Comparison of ENCODE assay signal across 27 mouse cellular contexts in genomic region chr14:118212188-118212804, GRCm38 (mm10). TPM values are rescaled to one million over a fixed set of nuclear protein-coding genes. Genes with fewer than 3 reads are reported as not detected.
DNase-seq lines count a peak whose midpoint lies in the region; ATAC-seq lines count a peak whose summit lies in the region.
"Had no signal": no experiment of that assay in that cellular context is flagged by ENCODE, and none has a peak within 500 bp of the region (broad histone marks: within the 10 kb centered on the region; RNA-seq: fewer than 3 reads in every experiment).

No protein-coding gene starts in this region.

- peaks cover 58% of the 10 kb centered on the region for H3K27me3 ChIP-seq in forebrain, embryonic 12.5 days
- H3K27me3 ChIP-seq in forebrain, embryonic 10.5 days (ENCODE audit: poor library complexity, severe bottlenecking): peaks cover 71% of the 10 kb centered on the region
- H3K27me3 ChIP-seq in forebrain, embryonic 15.5 days: peaks cover 22% of the 10 kb centered on the region; the same call in 1 of the 2 replicates

- ATAC-seq in forebrain, embryonic 12.5 days (ENCODE audit: low FRiP score): peak; percentile 57; the same call in 1 of the 2 replicates
- ATAC-seq in forebrain, embryonic 15.5 days (replicated peaks): peak; percentile 58; the same call in 1 of the 2 replicates
- ATAC-seq: activated CD4-positive, CD25-positive, alpha-beta regulatory T cell, adult 4 months; CD4-positive, CD25-positive, alpha-beta regulatory T cell, adult 4 months had no signal

- 56% methylated on average over 15 of the region's 15 CpGs for WGBS in forebrain, embryonic 12.5 days
- 76% methylated on average over 15 of the region's 15 CpGs for WGBS in forebrain, embryonic 10.5 days
- WGBS in forebrain, embryonic 15.5 days: 34% methylated on average over 15 of the region's 15 CpGs

- no peak for DNase-seq in forebrain, embryonic 10.5 days (ENCODE audit: extremely low spot score, low spot score)
- peak; percentile 71 for DNase-seq in retina, postnatal 1 day
- no peak for DNase-seq in retina, embryonic 14.5 days (ENCODE audit: low spot score)
- DNase-seq in ovary, postnatal 10 days (ENCODE audit: low spot score): no peak
- no peak for DNase-seq in adipocyte (ENCODE audit: low spot score)
- DNase-seq: adrenal gland, adult 2 months; adrenal gland, postnatal 25 days; B cell, adult 2 months; cerebellum, adult 2 months; cerebellum, postnatal 10 days; gastrocnemius, adult 2 months; gastrocnemius, postnatal 25 days; heart, postnatal 36 days; kidney, adult 11 months had no signal

- H3K4me3 ChIP-seq in forebrain, embryonic 12.5 days (replicated peaks): no peak overlapping the region
- H3K4me3 ChIP-seq in forebrain, embryonic 10.5 days: no peak overlapping the region
- no peak overlapping the region for H3K4me3 ChIP-seq in forebrain, embryonic 15.5 days
- H3K4me3 ChIP-seq: embryonic facial prominence, embryonic 10.5 days; erythroblast, embryonic 14.5 days; gastrocnemius, adult 2 months; heart, embryonic 12.5 days; hindbrain, embryonic 15.5 days had no signal

- 0 out of 2 replicates have a peak, but pooled peaks cover 5% of the 10 kb centered on the region for H3K4me1 ChIP-seq in forebrain, embryonic 12.5 days
- peaks cover 9% of the 10 kb centered on the region; the same call in 1 of the 2 replicates for H3K4me1 ChIP-seq in forebrain, embryonic 10.5 days
- 0 out of 2 replicates have a peak, but pooled peaks cover 7% of the 10 kb centered on the region for H3K4me1 ChIP-seq in forebrain, embryonic 15.5 days
- H3K4me1 ChIP-seq: embryonic facial prominence, embryonic 10.5 days; heart, embryonic 12.5 days; hindbrain, embryonic 15.5 days had no signal

- H3K4me2 ChIP-seq in forebrain, embryonic 12.5 days: no peak overlapping the region
- H3K4me2 ChIP-seq in forebrain, embryonic 15.5 days (replicated peaks): no peak overlapping the region
- H3K4me2 ChIP-seq: heart, embryonic 12.5 days; hindbrain, embryonic 15.5 days had no signal

- H3K27ac ChIP-seq in forebrain, embryonic 12.5 days: no peak overlapping the region
- H3K27ac ChIP-seq in forebrain, embryonic 10.5 days: no peak overlapping the region
- no peak overlapping the region for H3K27ac ChIP-seq in forebrain, embryonic 15.5 days (replicated peaks)
- H3K27ac ChIP-seq: embryonic facial prominence, embryonic 10.5 days; gastrocnemius, adult 2 months; hindbrain, embryonic 15.5 days had no signal

- no peaks in the 10 kb centered on the region for H3K36me3 ChIP-seq in forebrain, embryonic 12.5 days (replicated peaks)
- H3K36me3 ChIP-seq in forebrain, embryonic 10.5 days (replicated peaks): no peaks in the 10 kb centered on the region
- H3K36me3 ChIP-seq in forebrain, embryonic 15.5 days: no peaks in the 10 kb centered on the region
- H3K36me3 ChIP-seq: embryonic facial prominence, embryonic 10.5 days; G1E; heart, embryonic 12.5 days; hindbrain, embryonic 15.5 days had no signal

- H3K9me3 ChIP-seq in forebrain, embryonic 12.5 days: no peaks in the 10 kb centered on the region
- H3K9me3 ChIP-seq in forebrain, embryonic 10.5 days: peaks cover 4% of the 10 kb centered on the region
- H3K9me3 ChIP-seq in forebrain, embryonic 15.5 days: no peaks in the 10 kb centered on the region
- H3K9me3 ChIP-seq: embryonic facial prominence, embryonic 10.5 days; hindbrain, embryonic 15.5 days had no signal

- H3K9ac ChIP-seq in forebrain, embryonic 12.5 days: no peak overlapping the region
- H3K9ac ChIP-seq in forebrain, embryonic 15.5 days (replicated peaks): no peak overlapping the region
- H3K9ac ChIP-seq: heart, embryonic 12.5 days; hindbrain, embryonic 15.5 days had no signal

RNA-seq across cellular contexts. Expression of gene Sox21, which starts 24.5 kb away (rescaled TPM):
- polyA plus RNA-seq in forebrain, embryonic 12.5 days (2016; fragmentation: Nextera tagmentation; extraction: Ambion mirVana): 21.2 and 24.9 TPM in 2 replicates
- 7.9 and 8.7 TPM in 2 replicates for polyA plus RNA-seq in forebrain, embryonic 10.5 days (2016; fragmentation: Nextera tagmentation; extraction: Ambion mirVana)
- 8.0 and 8.8 TPM in 2 replicates for polyA plus RNA-seq in forebrain, embryonic 15.5 days (2015; fragmentation: Nextera tagmentation; extraction: Ambion mirVana)
- polyA plus RNA-seq: activated CD4-positive, CD25-positive, alpha-beta regulatory T cell, adult 4 months; CD4-positive, CD25-positive, alpha-beta regulatory T cell, adult 4 months; intestine, embryonic 14.5 days had no signal

RNA-seq across cellular contexts. Expression of gene Gm9376, which starts 54.5 kb away (rescaled TPM):
- not detected in 2 replicates for polyA plus RNA-seq in forebrain, embryonic 12.5 days (2016; fragmentation: Nextera tagmentation; extraction: Ambion mirVana)
- not detected in 2 replicates for polyA plus RNA-seq in forebrain, embryonic 10.5 days (2016; fragmentation: Nextera tagmentation; extraction: Ambion mirVana)
- polyA plus RNA-seq in forebrain, embryonic 15.5 days (2015; fragmentation: Nextera tagmentation; extraction: Ambion mirVana): not detected in 2 replicates
- polyA plus RNA-seq: activated CD4-positive, CD25-positive, alpha-beta regulatory T cell, adult 4 months; adrenal gland, adult 2 months; CD4-positive, CD25-positive, alpha-beta regulatory T cell, adult 4 months; cerebellum, adult 2 months; embryonic facial prominence, embryonic 10.5 days; embryonic facial prominence, embryonic 14.5 days; erythroblast, embryonic 14.5 days; G1E; heart, embryonic 12.5 days; heart, embryonic 16.5 days; hindbrain, embryonic 11.5 days; hindbrain, embryonic 15.5 days; intestine, embryonic 14.5 days had no signal
